Mouse (Mus musculus): ENCODE data around the gene Glg1.
A peak's percentile ranks its signal among the peaks of the same experiment; 100 is the strongest.
"Not testable (repeated sequence)": the region's sequence is repeated elsewhere in the genome, so short reads cannot be mapped to it uniquely, and the experiment has no call there.

Gene Glg1

DNA sequence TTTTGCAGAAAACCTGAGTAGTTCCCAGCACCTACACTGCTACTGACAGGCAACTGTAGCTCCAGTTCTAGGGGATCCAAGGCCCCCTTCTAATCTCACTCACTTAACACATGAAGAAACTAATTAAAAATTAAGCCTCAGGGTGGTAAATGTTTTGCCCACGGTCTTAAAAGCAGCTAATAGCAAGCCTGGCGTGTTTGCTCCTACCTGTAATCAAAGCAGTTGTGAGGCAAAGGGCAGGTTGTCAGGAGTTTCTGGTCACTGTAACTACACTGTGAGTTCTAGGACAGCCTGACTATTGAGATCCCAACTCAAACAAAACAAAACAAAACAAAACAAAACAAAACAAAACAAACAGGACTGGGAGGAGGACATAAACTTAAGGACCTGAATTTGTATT is 8.9 kb downstream of the Glg1 start:
- DNase-seq (ENCODE audit: low spot score) = no peak

DNA sequence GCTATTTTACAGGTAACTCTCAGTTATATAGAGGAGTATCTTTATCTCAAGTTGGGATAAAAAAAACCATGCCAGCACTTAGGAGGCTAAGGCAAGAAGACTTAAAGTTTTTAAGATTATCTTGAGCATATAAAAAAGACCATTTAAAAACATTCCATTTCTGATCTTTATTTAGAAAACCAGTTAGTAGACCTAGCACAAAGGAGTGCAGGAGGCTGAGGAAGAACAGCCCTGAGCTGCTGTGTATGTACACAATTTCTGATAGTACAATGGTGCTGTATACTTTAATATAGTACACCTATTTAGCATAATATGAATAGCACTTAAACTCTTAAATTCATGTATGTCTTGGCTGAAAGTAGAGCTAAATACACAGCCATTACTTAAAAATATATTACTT is 10.9 kb downstream of the Glg1 start:
- DNase-seq (ENCODE audit: low spot score) = no peak

DNA sequence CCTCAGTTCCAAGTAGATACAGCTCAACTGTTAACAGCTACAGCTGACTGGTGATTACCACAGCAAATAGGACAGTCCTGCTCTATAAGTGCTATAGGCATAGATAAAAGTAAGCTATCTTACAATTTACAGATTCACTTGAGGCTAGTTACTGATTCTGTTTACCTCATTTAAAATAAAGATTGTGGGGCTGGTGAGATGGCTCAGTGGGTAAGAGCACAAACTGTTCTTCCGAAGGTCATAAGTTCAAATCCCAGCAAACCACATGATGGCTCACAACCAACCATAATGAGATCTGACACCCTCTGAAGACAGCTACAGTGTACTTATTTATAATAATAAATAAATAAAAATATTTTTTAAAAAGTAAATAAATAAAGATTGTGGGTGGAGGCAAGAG is 12.2 kb downstream of the Glg1 start:
- DNase-seq (ENCODE audit: low spot score) = not testable (repeated sequence)

DNA sequence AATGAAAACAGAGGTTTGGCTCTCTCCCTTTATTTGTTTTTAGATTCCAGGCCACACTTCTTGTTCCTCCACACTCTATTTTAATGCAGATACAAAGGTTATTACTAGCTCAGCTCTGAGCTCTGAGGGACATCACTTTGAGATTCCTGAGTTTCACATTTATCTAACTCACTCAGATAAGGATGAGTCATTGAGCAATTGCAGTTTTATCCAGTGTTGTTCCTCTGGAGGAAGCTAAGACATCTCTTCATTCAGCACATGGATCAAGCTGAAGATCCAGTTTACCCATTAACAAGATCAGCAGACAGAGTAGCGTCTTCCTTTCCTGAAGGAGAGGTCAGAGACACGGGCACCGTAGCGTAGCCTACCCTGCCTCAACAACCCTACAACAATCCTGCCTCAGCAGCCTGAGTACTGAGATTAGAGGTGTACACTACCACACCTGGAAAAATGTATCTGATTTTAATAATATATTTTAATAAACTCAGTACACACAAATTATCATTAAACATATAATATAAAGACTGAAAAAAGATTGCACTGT is 12.7 kb downstream of the Glg1 start:
- DNase-seq (ENCODE audit: low spot score) = no peak

DNA sequence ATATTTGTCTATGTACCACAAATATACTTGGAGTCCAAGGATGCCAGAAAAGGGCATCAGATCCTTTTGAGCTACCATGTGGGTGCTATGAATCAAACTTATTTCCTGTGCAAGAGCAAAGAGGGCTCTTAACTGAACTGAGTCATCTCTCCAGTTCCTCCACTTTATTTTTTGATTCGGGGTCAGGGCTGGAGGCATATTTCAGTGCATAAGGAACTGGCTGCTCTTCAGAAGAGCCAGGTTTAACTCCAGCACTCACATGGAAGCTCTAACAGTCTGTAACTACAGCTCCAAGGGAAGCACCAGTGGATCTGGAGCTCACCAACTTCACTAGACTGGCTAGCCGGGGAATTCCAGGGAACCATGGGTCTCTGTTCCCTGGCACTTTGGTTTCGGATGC is 21.7 kb downstream of the Glg1 start:
- DNase-seq (ENCODE audit: low spot score) = no peak

DNA sequence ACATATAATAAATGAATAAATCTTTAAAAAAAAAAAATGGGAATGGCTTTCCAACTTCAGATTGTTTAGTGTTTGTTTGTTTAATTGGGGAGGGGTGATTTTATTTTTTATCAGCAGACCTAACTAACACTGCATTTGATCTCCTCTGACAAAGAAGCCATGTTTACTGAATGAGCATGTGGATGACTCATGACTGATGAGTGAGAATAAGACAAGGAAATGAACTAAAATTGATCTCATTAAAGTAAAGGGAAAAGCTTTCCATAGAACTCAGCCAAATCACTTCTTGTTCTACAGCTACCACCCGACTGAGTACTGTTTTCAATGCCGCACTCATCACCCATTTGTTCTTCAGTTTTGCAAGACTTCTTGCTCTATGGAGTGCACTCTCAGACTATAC is 25.3 kb downstream of the Glg1 start:
- DNase-seq (ENCODE audit: low spot score) = no peak

DNA sequence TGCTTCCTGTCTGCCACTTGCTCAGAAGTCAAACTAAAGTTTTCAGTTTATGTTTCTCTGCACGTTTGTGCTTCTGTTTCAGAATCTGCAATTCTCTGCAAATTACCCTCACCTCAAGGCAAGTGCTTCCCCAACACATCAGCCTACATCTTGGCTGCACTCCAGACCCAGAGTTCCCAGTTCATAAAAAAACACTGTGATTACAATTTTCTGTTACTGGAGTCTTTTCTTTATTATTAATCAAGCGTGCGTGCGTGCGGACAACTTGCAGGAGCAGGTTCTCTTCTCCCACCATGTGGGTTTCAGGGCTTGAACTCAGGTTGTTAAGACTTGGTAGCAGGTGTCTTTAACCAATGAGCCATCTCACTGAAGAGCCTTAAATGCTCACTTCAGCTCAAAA is 34.9 kb downstream of the Glg1 start:
- DNase-seq (ENCODE audit: low spot score) = no peak

DNA sequence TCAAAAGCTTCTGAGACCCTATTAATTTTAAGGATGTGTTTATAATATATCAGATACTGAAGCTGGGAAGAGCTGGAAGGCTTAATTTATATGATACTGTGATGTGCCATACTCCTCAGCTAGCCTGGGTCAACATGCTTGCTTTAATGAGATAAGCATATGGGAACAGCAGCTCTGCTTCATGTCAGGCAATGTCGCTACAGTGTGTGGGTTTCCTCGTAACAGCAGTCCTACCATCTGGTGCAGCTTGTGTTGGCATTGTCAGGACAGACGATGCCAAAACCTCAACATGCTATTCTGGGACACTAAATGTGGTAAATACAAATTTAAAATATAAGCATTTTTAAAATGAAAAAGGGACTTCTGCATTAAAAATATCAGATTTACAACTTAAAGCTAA is 40.9 kb downstream of the Glg1 start:
- DNase-seq (ENCODE audit: low spot score) = peak; percentile 24

DNA sequence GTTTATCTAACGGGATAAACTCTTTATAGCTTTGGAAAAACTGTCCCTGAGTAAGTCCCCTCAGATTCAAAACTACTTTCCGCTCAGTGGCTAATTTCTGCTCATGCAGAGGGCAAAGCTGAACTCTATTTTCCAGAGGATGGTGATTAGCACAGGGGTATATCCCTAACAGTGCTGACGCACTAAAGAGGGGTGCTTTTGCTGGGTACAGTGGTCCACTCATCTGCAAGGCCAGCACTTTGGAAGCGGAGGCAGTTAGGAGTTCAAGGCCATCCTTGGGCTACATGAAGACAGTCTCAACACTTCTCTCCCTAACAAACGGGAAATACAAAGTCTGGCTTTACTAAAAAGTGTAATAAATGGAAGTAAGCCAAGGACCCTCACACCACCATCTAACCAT is 45.6 kb downstream of the Glg1 start:
- no peak for DNase-seq (ENCODE audit: low spot score)

DNA sequence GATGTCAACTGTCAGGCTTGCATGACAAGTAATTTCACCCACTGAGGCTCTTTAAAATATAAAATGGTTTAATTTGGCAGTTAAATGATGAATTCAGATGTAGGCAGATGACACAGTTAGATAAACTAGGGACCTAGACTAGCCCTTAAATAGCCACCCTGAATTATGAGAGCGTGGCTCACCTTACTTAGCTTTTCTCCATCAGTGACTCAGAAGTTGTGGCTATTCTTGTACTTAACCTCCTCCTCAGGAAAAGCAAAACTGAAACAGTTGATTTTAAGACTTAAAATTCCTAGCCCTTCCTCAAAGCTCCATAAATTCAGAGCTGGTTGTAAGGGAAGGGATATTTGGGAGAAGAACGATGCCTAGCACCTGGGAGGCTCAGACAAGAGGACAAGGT is 47.8 kb downstream of the Glg1 start:
- DNase-seq (ENCODE audit: low spot score) = no peak

DNA sequence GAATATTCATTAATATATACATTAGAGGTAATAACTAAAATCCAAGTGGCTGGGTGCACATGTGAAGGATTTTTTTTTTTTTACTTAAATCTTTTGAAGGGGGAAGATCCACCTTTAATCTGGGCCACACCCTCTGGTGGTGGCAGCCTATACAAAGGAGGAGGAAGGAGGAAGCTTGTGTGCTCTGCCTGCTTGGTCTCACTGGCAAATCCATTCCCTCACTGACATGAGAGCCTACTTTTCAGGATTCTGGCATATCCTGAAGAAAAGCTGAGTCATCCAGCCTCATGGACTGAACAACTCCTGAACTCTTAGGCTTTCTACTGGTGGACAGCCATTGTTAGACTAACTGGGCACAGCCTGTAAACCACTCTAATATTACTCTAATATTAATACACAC is 49.1 kb downstream of the Glg1 start:
- no peak for DNase-seq (ENCODE audit: low spot score)

DNA sequence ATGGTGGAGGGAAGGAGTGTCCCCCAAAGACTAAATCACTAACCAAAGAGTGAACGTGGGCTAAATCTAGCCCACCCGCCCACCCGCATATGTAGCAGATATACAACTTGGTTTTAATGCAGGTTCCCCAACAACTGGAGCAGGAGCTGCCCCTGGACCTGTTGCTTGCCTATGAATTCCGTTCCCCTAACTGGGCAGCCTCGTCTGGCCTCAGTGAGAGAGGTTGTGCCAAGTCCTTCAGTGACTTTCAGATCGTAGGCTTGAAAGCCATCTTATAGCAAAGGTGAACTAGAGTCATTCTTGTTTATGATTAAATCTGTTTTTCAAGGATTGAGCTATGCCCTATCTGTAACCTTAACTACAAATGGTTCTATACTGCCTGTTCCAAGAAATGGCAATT is 52.7 kb downstream of the Glg1 start:
- no peak for DNase-seq (ENCODE audit: low spot score)

DNA sequence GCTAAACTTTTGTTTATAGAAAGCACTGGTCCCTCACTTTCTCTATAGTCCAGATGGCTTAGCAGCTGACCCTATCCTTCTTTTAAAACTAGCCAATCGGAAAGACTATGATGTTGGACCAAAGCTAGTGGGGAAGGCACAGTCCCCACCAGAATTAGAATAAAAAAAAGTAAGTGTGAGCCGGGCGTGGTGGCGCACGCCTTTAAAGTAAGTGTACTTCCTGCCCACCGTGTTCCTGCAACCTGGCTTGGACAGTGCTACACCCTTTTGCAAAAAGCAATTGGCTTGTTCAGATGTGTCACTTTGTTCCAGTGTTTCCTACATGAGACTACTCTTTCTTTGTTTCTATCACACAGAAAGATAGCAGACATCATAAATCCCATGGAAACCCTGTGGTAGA is 54.0 kb downstream of the Glg1 start:
- DNase-seq (ENCODE audit: low spot score) = no peak

DNA sequence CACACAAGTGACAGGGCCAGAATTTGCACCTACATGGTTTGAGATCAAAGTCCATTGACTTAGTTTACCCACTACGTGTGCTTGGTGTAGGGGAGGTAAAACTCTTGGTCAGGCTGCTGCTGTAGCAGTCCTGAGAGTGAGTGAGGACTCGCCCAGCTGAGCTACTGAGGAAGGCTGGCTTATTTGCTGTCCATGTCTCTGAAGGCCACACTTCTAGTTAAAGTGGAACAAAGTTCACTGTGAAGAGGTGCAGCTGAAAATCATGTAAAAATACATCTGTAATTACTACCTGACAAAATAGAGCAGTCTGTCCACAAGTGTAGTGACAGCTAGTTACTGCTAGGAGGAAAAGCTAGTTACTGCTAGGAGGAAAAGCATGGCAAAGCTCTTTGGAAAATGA is 55.7 kb downstream of the Glg1 start:
- DNase-seq (ENCODE audit: low spot score) = no peak

DNA sequence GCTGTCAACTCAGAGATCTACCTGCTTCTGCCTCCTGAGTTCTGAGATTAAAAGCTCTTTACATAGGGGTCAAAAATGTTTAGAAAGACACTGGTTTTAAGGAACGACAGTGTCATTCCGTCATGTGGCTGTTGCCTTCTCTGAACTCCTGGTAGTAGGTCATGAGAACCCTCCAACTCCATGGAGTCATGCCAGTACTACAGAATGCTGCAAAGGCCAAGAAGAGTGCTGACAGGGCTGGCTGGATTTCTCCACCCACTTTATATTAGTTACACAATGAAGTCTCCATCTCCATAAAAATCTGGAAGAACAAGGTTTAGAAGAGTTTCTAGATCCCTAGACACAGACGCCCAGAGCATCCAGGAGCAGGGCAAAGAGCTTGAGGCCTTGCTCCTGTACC is 61.0 kb downstream of the Glg1 start:
- no peak for DNase-seq (ENCODE audit: low spot score)

DNA sequence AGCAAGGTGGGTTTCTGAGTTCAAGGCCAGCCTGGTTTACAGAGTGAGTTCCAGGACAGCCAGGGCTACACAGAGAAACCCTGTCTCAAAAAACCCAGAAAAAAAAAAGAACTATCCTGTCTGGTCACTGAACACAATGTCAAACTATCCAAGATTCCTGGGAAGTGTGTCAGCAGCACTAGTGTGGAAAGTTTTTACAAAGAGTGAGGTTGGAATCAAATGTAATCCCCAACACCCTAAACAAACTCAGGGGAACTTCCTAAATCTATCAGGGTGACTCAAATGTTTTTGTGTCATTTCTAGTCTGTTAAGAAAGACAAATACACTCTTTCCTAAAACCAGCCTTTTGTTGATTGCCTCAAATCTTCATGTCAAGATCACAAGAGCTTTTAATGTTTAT is 62.8 kb downstream of the Glg1 start:
- DNase-seq (ENCODE audit: low spot score) = no peak

DNA sequence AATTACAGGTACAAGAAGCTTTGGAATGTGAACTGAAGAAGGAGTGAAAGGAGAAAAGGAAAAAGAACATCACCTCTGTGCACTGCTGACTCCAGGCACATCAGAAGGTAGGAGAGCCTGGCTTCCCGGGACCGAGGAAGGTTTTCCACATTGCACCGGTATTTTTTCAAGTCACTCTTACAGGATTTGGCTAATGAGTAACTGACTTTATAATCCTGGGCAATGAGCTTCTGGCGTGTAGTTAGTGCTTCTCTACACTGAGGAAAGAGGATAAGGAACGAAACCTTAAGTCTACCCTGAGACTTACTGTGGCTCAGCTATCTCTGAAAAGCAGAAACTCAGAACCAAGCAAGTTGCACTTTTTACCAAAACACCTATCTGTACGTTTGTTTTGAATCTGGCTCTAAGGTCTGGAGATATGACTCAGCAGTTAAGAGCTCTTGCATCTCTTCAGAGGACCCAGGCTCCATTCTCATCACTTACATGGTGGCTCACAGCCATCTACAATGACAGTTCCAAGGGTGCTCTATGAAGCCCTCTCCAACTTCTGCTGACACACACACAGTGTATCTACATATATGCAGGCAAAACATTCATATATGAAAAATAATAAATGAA is 70.3 kb downstream of the Glg1 start:
- DNase-seq (ENCODE audit: low spot score) = no peak

DNA sequence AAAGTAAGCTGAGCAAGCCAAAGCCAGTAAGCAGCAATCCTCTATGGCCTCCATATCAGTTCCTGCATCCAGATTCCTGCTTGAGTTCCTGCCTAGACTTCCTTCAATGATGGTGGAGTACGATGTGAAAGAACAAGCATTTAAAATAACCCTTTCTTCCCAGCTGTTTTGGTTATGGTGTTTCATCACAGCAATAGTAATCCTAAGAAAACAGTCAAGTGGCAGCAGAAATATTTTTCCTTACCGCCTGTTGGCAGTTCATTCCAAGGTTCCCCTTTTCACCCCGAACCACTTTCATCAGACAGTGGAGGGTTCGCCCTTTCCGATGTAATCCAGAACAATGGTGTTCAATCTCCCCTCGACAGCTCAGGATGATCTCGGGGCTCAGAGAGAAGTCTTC is 71.5 kb downstream of the Glg1 start:
- DNase-seq (ENCODE audit: low spot score) = no peak

DNA sequence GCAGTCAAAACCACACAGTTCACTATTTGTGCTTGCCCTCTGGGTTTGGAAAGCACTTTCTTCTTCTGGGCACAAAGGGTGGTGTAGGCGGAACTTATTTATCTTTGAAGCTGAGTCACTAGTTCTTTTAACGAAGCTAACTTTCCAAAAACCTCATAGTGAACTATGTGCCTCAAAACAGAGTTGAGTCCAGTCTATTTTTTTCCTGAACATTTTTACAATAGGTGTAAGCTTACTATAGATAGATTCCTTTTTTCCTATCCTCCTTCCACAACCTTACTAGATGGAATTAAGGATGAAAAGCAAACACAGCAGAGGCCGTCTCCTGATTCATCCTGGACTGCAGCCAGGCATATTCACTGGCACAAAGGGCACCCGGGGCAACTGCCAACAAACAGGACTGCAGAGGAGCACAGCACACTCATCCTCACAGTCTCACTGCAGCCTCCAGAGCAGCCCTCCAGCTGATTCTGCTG is 73.5 kb downstream of the Glg1 start:
- DNase-seq (ENCODE audit: low spot score) = no peak

DNA sequence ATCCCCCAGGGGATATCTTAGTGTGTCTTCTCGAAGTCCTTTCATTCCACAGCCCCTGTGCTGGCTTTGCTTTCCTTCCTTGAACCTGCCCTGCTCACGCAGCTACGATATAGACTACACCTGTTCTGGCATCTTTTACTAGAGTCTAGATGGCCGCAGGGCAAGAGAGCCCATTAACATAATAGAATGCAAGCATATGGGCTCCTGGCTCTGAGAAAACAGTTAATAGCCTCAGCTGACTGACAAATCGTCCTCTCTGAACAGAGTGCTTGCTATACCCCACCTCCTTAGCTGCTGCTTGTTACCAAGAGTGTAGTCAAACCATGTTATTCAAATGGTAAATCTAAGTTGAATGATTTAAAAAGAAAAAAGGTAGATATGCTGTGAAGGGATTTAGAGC is 87.4 kb downstream of the Glg1 start:
- no peak for DNase-seq (ENCODE audit: low spot score)

DNA sequence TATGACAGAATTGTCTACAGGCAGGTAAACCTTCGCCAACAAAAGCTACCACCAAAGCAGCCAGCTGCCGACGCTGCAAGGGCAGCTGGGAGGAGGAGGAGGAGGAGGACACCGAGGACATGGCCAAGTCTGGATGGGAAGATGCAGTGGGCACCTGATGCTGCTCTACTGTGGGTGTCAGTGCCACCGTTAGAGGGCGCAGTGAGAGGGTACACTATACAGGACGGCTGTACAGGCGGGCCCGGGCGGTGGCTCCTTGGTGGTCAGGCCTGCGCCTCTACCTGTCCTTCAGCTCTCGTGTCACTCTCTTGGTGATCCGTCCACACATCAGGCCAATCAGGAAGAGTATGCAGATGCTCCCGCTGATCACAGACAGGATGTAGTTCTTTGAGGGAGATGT is 101.4 kb downstream of the Glg1 start:
- peak; percentile 74 for DNase-seq (ENCODE audit: low spot score)

DNA sequence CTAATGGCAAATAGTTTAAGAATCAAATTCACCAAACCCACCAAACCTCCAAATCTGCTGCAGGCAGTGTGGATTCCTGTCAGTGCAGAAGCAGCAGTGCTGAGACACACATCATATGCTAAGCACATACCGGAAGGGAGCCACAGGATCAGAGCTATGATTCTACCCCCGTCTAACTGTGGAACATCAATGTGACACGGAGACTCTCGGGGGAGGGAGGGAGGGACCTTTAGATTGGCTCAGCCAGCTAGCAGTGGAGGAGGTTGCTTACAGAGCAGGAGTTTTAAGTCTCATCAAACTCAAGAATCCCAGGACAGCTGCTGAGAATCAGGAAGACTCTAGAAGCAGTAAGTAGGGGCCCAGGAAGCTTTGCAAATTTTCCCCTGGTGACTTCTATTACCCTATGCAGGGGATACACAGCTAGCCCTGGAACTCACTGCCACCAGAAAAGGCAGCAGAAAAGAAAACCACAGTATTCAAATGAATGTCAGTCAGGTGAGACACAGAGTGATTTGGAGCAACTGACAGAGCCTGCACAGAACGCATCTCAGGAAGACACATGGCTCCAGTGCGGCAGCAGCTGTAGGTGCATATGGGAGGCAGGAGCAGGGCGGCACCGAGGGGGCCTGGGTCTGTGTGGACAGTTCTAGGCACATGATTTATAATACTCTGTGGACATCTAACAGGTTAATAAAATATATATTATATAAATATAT is 103.1 kb downstream of the Glg1 start:
- no peak for DNase-seq (ENCODE audit: low spot score)

DNA sequence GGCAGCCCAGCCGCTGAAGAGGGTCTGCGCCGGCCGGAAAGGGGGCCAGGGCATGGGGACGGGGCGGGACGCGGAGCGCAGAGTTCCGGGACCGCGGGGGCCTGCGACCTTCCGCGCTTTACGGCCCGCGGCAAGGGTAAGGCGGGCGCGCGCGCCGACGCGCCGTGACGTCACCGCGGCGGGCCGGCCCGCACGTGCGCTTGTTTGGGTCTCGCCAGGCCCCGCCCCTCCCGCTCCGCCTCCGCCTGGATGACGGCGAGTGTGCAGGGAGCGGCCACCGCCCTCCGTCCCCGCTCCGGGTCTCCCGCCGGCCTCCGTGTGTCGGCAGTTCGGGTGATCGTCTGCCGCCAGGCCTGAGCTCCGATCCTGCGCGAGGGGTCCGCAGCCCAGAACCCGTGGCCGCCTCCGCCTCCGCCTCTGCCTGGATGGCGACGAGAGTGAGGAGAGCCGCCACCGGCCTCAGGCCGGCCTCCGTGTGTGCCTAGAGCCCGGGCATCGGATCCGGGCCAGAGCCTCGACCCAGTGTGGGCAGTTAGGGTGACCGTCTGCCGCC is 113.5 kb downstream of the Glg1 start:
- peak; percentile 88 for DNase-seq (ENCODE audit: low spot score)

Data from retina, embryonic 14.5 days (tissue).